Mouse (Mus musculus) spleen, postnatal 0 days (tissue): ENCODE results near the gene Cphx3. TPM values are rescaled to one million over a fixed set of nuclear protein-coding genes. Genes with fewer than 3 reads are reported as not detected.

ENCODE experiments used
- polyA plus RNA-seq: library from polyadenylated mRNA; unstranded; fragments of >200 nt; fragmentation: Nextera tagmentation; extraction: Ambion mirVana; gene quantifications from 2 replicates; pipeline ENCODE4 v1.2.1, GENCODE M21; 2015

The Cphx3 gene
- polyA plus RNA-seq, result not detected in 2 replicates

DNA sequence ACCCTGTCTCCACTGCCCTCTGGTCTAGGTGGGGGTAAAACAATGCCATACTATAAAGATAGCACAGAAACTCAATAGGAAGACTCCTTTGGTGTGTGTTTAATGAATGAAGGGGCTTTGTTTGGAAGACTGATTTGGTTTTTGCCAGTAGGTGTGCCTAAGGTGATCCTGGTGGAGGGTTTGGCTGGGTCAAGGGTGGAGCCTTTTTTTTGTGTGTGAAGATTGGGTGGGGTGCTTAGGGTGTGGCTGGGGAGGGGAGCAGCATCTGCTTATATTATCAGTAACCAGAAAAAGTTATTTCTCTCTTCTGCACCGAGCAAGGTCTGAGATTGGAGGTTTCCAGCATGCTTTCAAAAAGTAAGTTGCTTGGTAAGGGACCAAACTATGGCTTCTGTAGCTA lies at the start of gene Cphx3:
Gene Cphx3, plus strand, starts transcription at position 301 of the 400 bp plus-strand sequence.

DNA sequence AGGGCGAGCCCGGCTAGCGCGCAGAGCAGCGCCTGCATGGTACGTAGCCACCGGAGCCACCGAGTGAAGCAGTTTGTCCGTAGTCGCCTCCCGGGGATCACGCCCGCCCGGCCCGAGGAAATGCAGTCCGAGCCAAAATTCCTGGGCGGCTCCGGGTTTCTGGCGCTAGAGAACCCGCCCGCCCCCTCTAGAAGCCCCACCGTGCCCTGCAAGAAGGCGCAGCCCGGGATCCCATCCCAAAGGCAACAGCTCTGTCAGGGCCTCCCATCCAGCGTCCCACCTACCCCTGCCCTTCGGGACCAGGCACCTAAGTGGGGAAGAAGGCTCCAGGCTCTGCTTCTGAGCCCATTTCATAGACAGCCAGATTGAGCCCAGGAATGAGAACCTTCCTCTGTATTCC lies 39.5 kb upstream of the Cphx3 start, which contains the start of gene Gm9780:
Gene Gm9780, minus strand, starts transcription at position 101 of the 400 bp plus-strand sequence.

DNA sequence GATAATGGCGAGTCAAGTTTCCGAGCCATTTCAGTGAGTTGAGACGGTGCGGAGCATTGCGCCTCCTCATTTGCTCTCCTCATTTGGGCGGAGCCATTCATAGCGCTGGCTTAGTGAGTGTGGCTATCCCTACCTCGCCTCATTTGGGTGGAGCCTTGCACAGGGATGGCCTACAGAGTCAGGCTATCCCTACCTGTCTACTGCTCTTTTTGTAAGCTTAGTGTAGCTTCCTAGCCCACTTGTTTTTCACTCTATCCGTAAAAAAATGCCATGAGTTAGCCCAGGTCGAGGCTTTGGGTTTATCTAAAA lies 14.8 kb upstream of the Cphx3 start, which contains the start of gene Tmem254c:
Gene Tmem254c, minus strand, starts transcription at position 31 of the 309 bp plus-strand sequence.

DNA sequence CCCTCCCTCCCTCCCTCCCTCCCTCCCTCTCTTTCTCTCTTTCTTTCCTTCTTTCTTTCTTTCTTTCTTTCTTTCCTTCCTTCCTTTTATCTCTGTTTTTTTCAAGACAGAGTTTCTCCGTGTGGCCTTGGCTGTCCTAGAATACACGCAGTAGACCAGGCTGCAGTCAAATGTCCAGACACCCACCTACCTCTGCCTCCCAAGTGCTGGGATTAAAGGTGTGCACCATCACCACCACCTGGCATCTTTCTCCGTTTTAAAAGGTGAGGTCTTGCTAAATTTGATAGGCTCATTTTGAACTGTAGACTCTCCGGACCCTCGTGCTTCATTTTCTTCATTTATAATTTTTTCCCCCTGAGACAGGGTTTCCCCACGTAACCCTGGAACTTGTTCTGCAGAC lies 881 bp upstream of the Cphx3 start, which contains the start of gene Cphx2:
Gene Cphx2, plus strand, starts transcription at position 301 of the 400 bp plus-strand sequence.

DNA sequence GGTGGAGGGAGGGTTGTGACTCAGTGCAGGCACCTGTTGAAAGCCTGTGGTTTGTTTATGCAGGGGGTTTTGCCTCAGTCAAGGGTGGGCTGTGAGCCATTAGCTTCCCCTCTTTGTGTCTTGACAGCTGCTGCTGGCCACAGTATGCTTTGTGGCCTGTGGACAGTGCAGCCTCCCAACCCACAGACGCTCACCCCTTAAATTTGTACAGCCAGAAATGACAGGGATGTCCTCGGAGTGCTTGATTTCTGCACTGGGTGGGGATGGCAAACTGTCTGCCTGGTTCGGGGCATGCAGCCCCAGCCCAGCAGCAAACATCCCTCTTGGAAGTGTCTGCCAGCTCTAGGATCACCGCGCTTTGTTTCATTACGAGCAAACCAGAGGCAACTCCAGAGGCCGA lies 36.1 kb downstream of the Cphx3 start, which contains the start of gene Duxbl2:
Gene Duxbl2, plus strand, starts transcription at position 200 of the 400 bp plus-strand sequence.

DNA sequence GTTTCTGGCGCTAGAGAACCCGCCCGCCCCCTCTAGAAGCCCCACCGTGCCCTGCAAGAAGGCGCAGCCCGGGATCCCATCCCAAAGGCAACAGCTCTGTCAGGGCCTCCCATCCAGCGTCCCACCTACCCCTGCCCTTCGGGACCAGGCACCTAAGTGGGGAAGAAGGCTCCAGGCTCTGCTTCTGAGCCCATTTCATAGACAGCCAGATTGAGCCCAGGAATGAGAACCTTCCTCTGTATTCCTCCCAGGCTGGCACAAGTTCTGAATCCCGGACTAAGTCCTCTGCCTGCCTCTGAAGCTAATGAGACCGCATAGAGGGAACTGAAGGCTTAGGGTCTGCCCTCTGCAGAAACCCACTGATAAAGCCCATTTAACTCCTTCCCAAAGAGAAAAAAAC lies 100.3 kb downstream of the Cphx3 start, which contains the start of gene Plac9b:
Gene Plac9b, minus strand, starts transcription at position 101 of the 400 bp plus-strand sequence.

DNA sequence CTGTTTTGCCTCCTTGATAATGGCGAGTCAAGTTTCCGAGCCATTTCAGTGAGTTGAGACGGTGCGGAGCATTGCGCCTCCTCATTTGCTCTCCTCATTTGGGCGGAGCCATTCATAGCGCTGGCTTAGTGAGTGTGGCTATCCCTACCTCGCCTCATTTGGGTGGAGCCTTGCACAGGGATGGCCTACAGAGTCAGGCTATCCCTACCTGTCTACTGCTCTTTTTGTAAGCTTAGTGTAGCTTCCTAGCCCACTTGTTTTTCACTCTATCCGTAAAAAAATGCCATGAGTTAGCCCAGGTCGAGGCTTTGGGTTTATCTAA lies 124.8 kb downstream of the Cphx3 start, which contains the start of gene Tmem254b:
Gene Tmem254b, minus strand, starts transcription at position 116 of the 322 bp plus-strand sequence.

DNA sequence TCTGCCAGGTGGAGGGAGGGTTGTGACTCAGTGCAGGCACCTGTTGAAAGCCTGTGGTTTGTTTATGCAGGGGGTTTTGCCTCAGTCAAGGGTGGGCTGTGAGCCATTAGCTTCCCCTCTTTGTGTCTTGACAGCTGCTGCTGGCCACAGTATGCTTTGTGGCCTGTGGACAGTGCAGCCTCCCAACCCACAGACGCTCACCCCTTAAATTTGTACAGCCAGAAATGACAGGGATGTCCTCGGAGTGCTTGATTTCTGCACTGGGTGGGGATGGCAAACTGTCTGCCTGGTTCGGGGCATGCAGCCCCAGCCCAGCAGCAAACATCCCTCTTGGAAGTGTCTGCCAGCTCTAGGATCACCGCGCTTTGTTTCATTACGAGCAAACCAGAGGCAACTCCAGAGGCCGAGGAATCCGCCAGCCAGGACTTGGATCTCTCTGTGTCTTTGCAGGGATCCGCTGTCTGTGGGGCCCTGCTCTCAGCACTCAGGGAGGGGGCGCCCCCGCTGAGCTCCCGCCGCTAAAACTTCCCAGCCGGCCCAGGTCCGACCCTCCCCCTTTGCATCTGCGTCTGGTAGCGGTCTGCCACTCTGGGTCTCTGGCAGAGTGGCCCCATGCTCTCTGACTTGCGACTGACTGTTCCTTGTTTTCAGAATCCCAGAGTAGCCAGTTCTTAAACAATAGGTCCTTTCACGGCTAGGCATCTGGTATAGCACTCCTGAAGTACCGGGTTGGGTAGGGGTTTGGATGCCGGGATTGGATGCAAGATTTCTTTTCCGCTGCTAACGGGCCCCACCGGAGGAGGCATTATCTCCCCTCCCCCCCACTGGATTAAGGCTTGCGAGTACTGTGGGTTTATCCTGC lies 175.9 kb downstream of the Cphx3 start, which contains the start of gene Duxbl3:
Gene Duxbl3, plus strand, starts transcription at position 207 of the 862 bp plus-strand sequence.

Other genes starting within 250 kb of the Cphx3 start
- gene Anxa11, start 240.1 kb upstream of the Cphx3 start, polyA plus RNA-seq, result 28.7 and 33.9 TPM in 2 replicates
- 0.38 and 1.3 TPM in 2 replicates for gene Plac9a, start 179.2 kb upstream of the Cphx3 start, polyA plus RNA-seq
- gene Tmem254a, start 154.6 kb upstream of the Cphx3 start, polyA plus RNA-seq, result 0.64 and 0.89 TPM in 2 replicates
- not detected in 2 replicates for gene Cphx1, start 144.0 kb upstream of the Cphx3 start, polyA plus RNA-seq
- gene Duxbl1, start 103.7 kb upstream of the Cphx3 start, polyA plus RNA-seq, result not detected in 2 replicates
- 24.9 and 40.9 TPM in 2 replicates for gene Gm9780, start 39.6 kb upstream of the Cphx3 start, polyA plus RNA-seq
- gene Tmem254c, start 14.9 kb upstream of the Cphx3 start, polyA plus RNA-seq, result 11.7 and 17.3 TPM in 2 replicates
- not detected in 2 replicates for gene Cphx2, start 781 bp upstream of the Cphx3 start, polyA plus RNA-seq
- gene Duxbl2, start 36.1 kb downstream of the Cphx3 start, polyA plus RNA-seq, result 0.28 TPM in 1 of 2 replicates, not detected in the other
- 27.1 and 30.9 TPM in 2 replicates for gene Plac9b, start 100.2 kb downstream of the Cphx3 start, polyA plus RNA-seq
- 5.1 and 5.3 TPM in 2 replicates for gene Tmem254b, start 124.7 kb downstream of the Cphx3 start, polyA plus RNA-seq
- 0.46 TPM in 1 of 2 replicates, not detected in the other for gene Duxbl3, start 175.7 kb downstream of the Cphx3 start, polyA plus RNA-seq